In genomic region chr17:24886932-24887271, GRCm38 (mm10) we compare ENCODE assay signal across 8 mouse cellular contexts. TPM values are rescaled to one million over a fixed set of nuclear protein-coding genes. Genes with fewer than 3 reads are reported as not detected.
DNase-seq lines count a peak whose midpoint lies in the region; ATAC-seq and TF ChIP-seq lines count a peak whose summit lies in the region.

No protein-coding gene starts in this region.

- TF ChIP-seq POLR2A in MEL (IDR thresholded peaks at IDR 0.05; ENCODE audit: control insufficient read depth in 1 of 2, insufficient read depth in 1 of 2, low read depth in 1 of 2, low read length in 2 of 2, poor library complexity in 1 of 2), result no peak

- no peak for TF ChIP-seq CTCF in MEL (IDR thresholded peaks at IDR 0.05 in 2 of 3, conservative IDR thresholded peaks at IDR 0.05 in 1 of 3; ENCODE audit: control insufficient read depth in 1 of 3, insufficient read depth in 1 of 3, low read depth in 2 of 3, low read length in 3 of 3, poor library complexity in 1 of 3, severe bottlenecking in 1 of 3)

- peak overlapping the region; percentile 92 for H3K4me2 ChIP-seq in heart, embryonic 15.5 days

- no peak for TF ChIP-seq RAD21 in MEL (IDR thresholded peaks at IDR 0.05; ENCODE audit: low read depth, low read length)

- ATAC-seq in heart, embryonic 15.5 days (replicated peaks; ENCODE audit: insufficient number of reproducible peaks, insufficient read depth, low FRiP score, low read depth), result 0 out of 2 replicates have a peak, but pooled peaks have one; percentile 3
- ATAC-seq in granulocyte monocyte progenitor cell, adult 5-6 weeks (replicated peaks; ENCODE audit: poor library complexity, severe bottlenecking), result 0 out of 2 replicates have a peak, but pooled peaks have one; percentile 1
- no peak for ATAC-seq in activated CD4-positive, CD25-positive, alpha-beta regulatory T cell, adult 4 months

- no peaks in the 10 kb centered on the region for H3K9me3 ChIP-seq in heart, embryonic 15.5 days (replicated peaks)
- no peaks in the 10 kb centered on the region for H3K9me3 ChIP-seq in MEL (replicated peaks; ENCODE audit: insufficient read depth, low read length)
- H3K9me3 ChIP-seq in midbrain, embryonic 10.5 days (replicated peaks), result no peaks in the 10 kb centered on the region

- intact Hi-C loops in heart, postnatal 36 days (cut with DNase I), result loop anchor here (2.0 kb wide), 1 partner anchor 36 kb away; the partner anchor contains the start of gene Fahd1

- peak overlapping the region; percentile 88 for H3K9ac ChIP-seq in heart, embryonic 15.5 days
- peak overlapping the region; percentile 89 for H3K9ac ChIP-seq in MEL (ENCODE audit: control insufficient read depth, low read depth, low read length, poor library complexity, severe bottlenecking)

- peaks cover 23% of the 10 kb centered on the region for H3K4me1 ChIP-seq in heart, embryonic 15.5 days (replicated peaks)
- peaks cover 0 to 14% of the 10 kb centered on the region in 2 experiments; a peak in 1 of 4 replicates for H3K4me1 ChIP-seq in MEL (ENCODE audit: control insufficient read depth in 1 of 2, insufficient read depth in 2 of 2, low read length in 2 of 2)
- H3K4me1 ChIP-seq in midbrain, embryonic 10.5 days, result peaks cover 32% of the 10 kb centered on the region

- TF ChIP-seq EP300 in MEL (IDR thresholded peaks at IDR 0.05; ENCODE audit: low read depth in 1 of 2, low read length in 2 of 2), result no peak

- H3K27me3 ChIP-seq in heart, embryonic 15.5 days, result no peaks in the 10 kb centered on the region
- H3K27me3 ChIP-seq in MEL (ENCODE audit: control insufficient read depth in 1 of 2, insufficient read depth in 2 of 2, low read length in 2 of 2), result no peaks in the 10 kb centered on the region
- no peaks in the 10 kb centered on the region for H3K27me3 ChIP-seq in midbrain, embryonic 10.5 days (ENCODE audit: low read depth, poor library complexity, severe bottlenecking)

- no peak for DNase-seq in heart, postnatal 36 days
- no peak for DNase-seq in MEL (ENCODE audit: low read depth, low spot score)
- no peak for DNase-seq in midbrain, embryonic 10.5 days (ENCODE audit: low spot score)
- no peak for DNase-seq in urinary bladder, adult 2 months (ENCODE audit: low spot score)
- DNase-seq in spleen, postnatal 4 days (ENCODE audit: low spot score in 2 of 2), result no peak

- H3K79me2 ChIP-seq in MEL (ENCODE audit: control insufficient read depth, insufficient read depth, low read length, poor library complexity), result peaks cover 22% of the 10 kb centered on the region

- peaks cover 31% of the 10 kb centered on the region for H3K36me3 ChIP-seq in heart, embryonic 15.5 days
- peaks cover 0 to 2% of the 10 kb centered on the region in 2 experiments; a peak in 2 of 4 replicates for H3K36me3 ChIP-seq in MEL (ENCODE audit: control insufficient read depth in 1 of 2, insufficient read depth in 2 of 2, low read length in 2 of 2)
- peaks cover 62% of the 10 kb centered on the region for H3K36me3 ChIP-seq in midbrain, embryonic 10.5 days

- peak overlapping the region; percentile 81 for H3K27ac ChIP-seq in heart, embryonic 15.5 days
- peak overlapping the region; percentile 35 for H3K27ac ChIP-seq in MEL (ENCODE audit: control insufficient read depth, low read depth, low read length)
- peak overlapping the region; percentile 81 for H3K27ac ChIP-seq in midbrain, embryonic 10.5 days (replicated peaks)

- under 1% methylated on average over 18 of the region's 18 CpGs for WGBS in heart, embryonic 15.5 days
- WGBS in midbrain, embryonic 10.5 days, result 2% methylated on average over 18 of the region's 18 CpGs

- H3K4me3 ChIP-seq in heart, embryonic 15.5 days, result peak overlapping the region; percentile 94
- peak overlapping the region; percentile 84 to 93 for H3K4me3 ChIP-seq in MEL (ENCODE audit: control insufficient read depth in 1 of 2, insufficient read depth in 1 of 2, low read depth in 2 of 2, low read length in 2 of 2)
- H3K4me3 ChIP-seq in midbrain, embryonic 10.5 days, result peak overlapping the region; percentile 72

TF ChIP-seq in MEL, 35 proteins besides CTCF, POLR2A, EP300 and RAD21:
- TF ChIP-seq E2F4 (IDR thresholded peaks at IDR 0.05; ENCODE audit: borderline replicate concordance, low read depth, low read length), result no peak
- no peak for TF ChIP-seq BHLHE40 (IDR thresholded peaks at IDR 0.05; ENCODE audit: borderline replicate concordance, low read depth, low read length)
- TF ChIP-seq ELF1 (IDR thresholded peaks at IDR 0.05; ENCODE audit: low read depth, low read length), result no peak
- TF ChIP-seq MAX (IDR thresholded peaks at IDR 0.05; ENCODE audit: low read length), result 0 out of 2 replicates have a peak, but pooled peaks have one; percentile 6

RNA-seq across cellular contexts. Expression of gene Spsb3, which starts 0.5 kb away (rescaled TPM):
- polyA plus RNA-seq in heart, embryonic 15.5 days (2015; fragmentation: Nextera tagmentation; extraction: Ambion mirVana), result 22.7 and 30.6 TPM in 2 replicates
- total RNA-seq in heart, postnatal 36 days (2021), result 10 to 100 TPM; 26.3 to 28.0 TPM
- total RNA-seq in MEL (2012; rRNA removed), result 27.2 and 34.5 TPM in 2 replicates
- polyA plus RNA-seq in MEL (2012; ENCODE audit: insufficient read depth in 1 of 2, insufficient read length in 2 of 2, low read depth in 1 of 2, low replicate concordance in 2 of 2, missing spikeins in 1 of 2), result 10 to 100 TPM in 1 of 2 experiments, not detected in 1; 30.2 TPM
- 15.7 and 29.3 TPM in 2 replicates for total RNA-seq in granulocyte monocyte progenitor cell, adult 5-6 weeks (2014; fragmentation: Nextera tagmentation)
- 10.4 and 15.8 TPM in 2 replicates for total RNA-seq in granulocyte monocyte progenitor cell, adult 5-6 weeks (2017)
- polyA plus RNA-seq in midbrain, embryonic 10.5 days (2016; fragmentation: Nextera tagmentation; extraction: Ambion mirVana), result 46.6 and 50.4 TPM in 2 replicates
- polyA plus RNA-seq in urinary bladder, adult 2 months (2012; rRNA removed), result 30.2 and 34.8 TPM in 2 replicates
- polyA plus RNA-seq in activated CD4-positive, CD25-positive, alpha-beta regulatory T cell, adult 4 months (2017; shearing (Covaris generic)), result 10 to 100 TPM; 38.5 to 50.9 TPM

RNA-seq across cellular contexts. Expression of gene Nubp2, which starts 0.8 kb away (rescaled TPM):
- 28.6 and 42.8 TPM in 2 replicates for polyA plus RNA-seq in heart, embryonic 15.5 days (2015; fragmentation: Nextera tagmentation; extraction: Ambion mirVana)
- total RNA-seq in heart, postnatal 36 days (2021), result 10 to 100 TPM; 20.0 to 22.4 TPM
- 109 and 141 TPM in 2 replicates for total RNA-seq in MEL (2012; rRNA removed)
- 100 to 1,000 TPM in 1 of 2 experiments, not detected in 1; 191 TPM for polyA plus RNA-seq in MEL (2012; ENCODE audit: insufficient read depth in 1 of 2, insufficient read length in 2 of 2, low read depth in 1 of 2, low replicate concordance in 2 of 2, missing spikeins in 1 of 2)
- 103 and 108 TPM in 2 replicates for total RNA-seq in granulocyte monocyte progenitor cell, adult 5-6 weeks (2014; fragmentation: Nextera tagmentation)
- total RNA-seq in granulocyte monocyte progenitor cell, adult 5-6 weeks (2017), result 42.8 and 48.2 TPM in 2 replicates
- polyA plus RNA-seq in midbrain, embryonic 10.5 days (2016; fragmentation: Nextera tagmentation; extraction: Ambion mirVana), result 85.5 and 87.0 TPM in 2 replicates
- 17.6 and 22.4 TPM in 2 replicates for polyA plus RNA-seq in urinary bladder, adult 2 months (2012; rRNA removed)
- polyA plus RNA-seq in activated CD4-positive, CD25-positive, alpha-beta regulatory T cell, adult 4 months (2017; shearing (Covaris generic)), result 100 to 1,000 TPM in 1 of 2 experiments, 10 to 100 TPM in 1; 88.6 to 103 TPM

RNA-seq across cellular contexts. Expression of gene Eme2, which starts 8.0 kb away (rescaled TPM):
- polyA plus RNA-seq in heart, embryonic 15.5 days (2015; fragmentation: Nextera tagmentation; extraction: Ambion mirVana), result 16.6 and 21.3 TPM in 2 replicates
- 10 to 100 TPM; 18.8 to 19.0 TPM for total RNA-seq in heart, postnatal 36 days (2021)
- total RNA-seq in MEL (2012; rRNA removed), result 19.5 and 26.8 TPM in 2 replicates
- 10 to 100 TPM in 1 of 2 experiments, not detected in 1; 15.1 TPM for polyA plus RNA-seq in MEL (2012; ENCODE audit: insufficient read depth in 1 of 2, insufficient read length in 2 of 2, low read depth in 1 of 2, low replicate concordance in 2 of 2, missing spikeins in 1 of 2)
- total RNA-seq in granulocyte monocyte progenitor cell, adult 5-6 weeks (2014; fragmentation: Nextera tagmentation), result 8.9 and 15.1 TPM in 2 replicates
- 12.5 and 14.9 TPM in 2 replicates for total RNA-seq in granulocyte monocyte progenitor cell, adult 5-6 weeks (2017)
- polyA plus RNA-seq in midbrain, embryonic 10.5 days (2016; fragmentation: Nextera tagmentation; extraction: Ambion mirVana), result 28.9 and 33.9 TPM in 2 replicates
- polyA plus RNA-seq in urinary bladder, adult 2 months (2012; rRNA removed), result 34.7 and 40.0 TPM in 2 replicates
- polyA plus RNA-seq in activated CD4-positive, CD25-positive, alpha-beta regulatory T cell, adult 4 months (2017; shearing (Covaris generic)), result 10 to 100 TPM; 12.8 to 26.0 TPM

RNA-seq across cellular contexts. Expression of gene Mrps34, which starts 8.0 kb away (rescaled TPM):
- 74.7 and 78.0 TPM in 2 replicates for polyA plus RNA-seq in heart, embryonic 15.5 days (2015; fragmentation: Nextera tagmentation; extraction: Ambion mirVana)
- 100 to 1,000 TPM; 103 to 113 TPM for total RNA-seq in heart, postnatal 36 days (2021)
- total RNA-seq in MEL (2012; rRNA removed), result 60.1 and 74.8 TPM in 2 replicates
- 10 to 100 TPM in 1 of 2 experiments, not detected in 1; 82.0 TPM for polyA plus RNA-seq in MEL (2012; ENCODE audit: insufficient read depth in 1 of 2, insufficient read length in 2 of 2, low read depth in 1 of 2, low replicate concordance in 2 of 2, missing spikeins in 1 of 2)
- total RNA-seq in granulocyte monocyte progenitor cell, adult 5-6 weeks (2014; fragmentation: Nextera tagmentation), result 62.0 and 75.0 TPM in 2 replicates
- total RNA-seq in granulocyte monocyte progenitor cell, adult 5-6 weeks (2017), result 36.7 and 41.9 TPM in 2 replicates
- 94.7 and 98.1 TPM in 2 replicates for polyA plus RNA-seq in midbrain, embryonic 10.5 days (2016; fragmentation: Nextera tagmentation; extraction: Ambion mirVana)
- 75.8 and 85.5 TPM in 2 replicates for polyA plus RNA-seq in urinary bladder, adult 2 months (2012; rRNA removed)
- 10 to 100 TPM; 77.7 to 87.5 TPM for polyA plus RNA-seq in activated CD4-positive, CD25-positive, alpha-beta regulatory T cell, adult 4 months (2017; shearing (Covaris generic))

RNA-seq across cellular contexts. Expression of gene Nme3, which starts 9.4 kb away (rescaled TPM):
- 32.2 and 36.5 TPM in 2 replicates for polyA plus RNA-seq in heart, embryonic 15.5 days (2015; fragmentation: Nextera tagmentation; extraction: Ambion mirVana)
- 10 to 100 TPM; 30.2 to 32.4 TPM for total RNA-seq in heart, postnatal 36 days (2021)
- 24.4 and 29.1 TPM in 2 replicates for total RNA-seq in MEL (2012; rRNA removed)
- polyA plus RNA-seq in MEL (2012; ENCODE audit: insufficient read depth in 1 of 2, insufficient read length in 2 of 2, low read depth in 1 of 2, low replicate concordance in 2 of 2, missing spikeins in 1 of 2), result 10 to 100 TPM in 1 of 2 experiments, not detected in 1; 22.1 TPM
- 18.8 and 22.9 TPM in 2 replicates for total RNA-seq in granulocyte monocyte progenitor cell, adult 5-6 weeks (2014; fragmentation: Nextera tagmentation)
- total RNA-seq in granulocyte monocyte progenitor cell, adult 5-6 weeks (2017), result 21.2 and 27.1 TPM in 2 replicates
- polyA plus RNA-seq in midbrain, embryonic 10.5 days (2016; fragmentation: Nextera tagmentation; extraction: Ambion mirVana), result 46.2 and 47.0 TPM in 2 replicates
- 64.2 and 64.4 TPM in 2 replicates for polyA plus RNA-seq in urinary bladder, adult 2 months (2012; rRNA removed)
- 10 to 100 TPM; 51.5 to 53.2 TPM for polyA plus RNA-seq in activated CD4-positive, CD25-positive, alpha-beta regulatory T cell, adult 4 months (2017; shearing (Covaris generic))
